In the genomic region with DNA sequence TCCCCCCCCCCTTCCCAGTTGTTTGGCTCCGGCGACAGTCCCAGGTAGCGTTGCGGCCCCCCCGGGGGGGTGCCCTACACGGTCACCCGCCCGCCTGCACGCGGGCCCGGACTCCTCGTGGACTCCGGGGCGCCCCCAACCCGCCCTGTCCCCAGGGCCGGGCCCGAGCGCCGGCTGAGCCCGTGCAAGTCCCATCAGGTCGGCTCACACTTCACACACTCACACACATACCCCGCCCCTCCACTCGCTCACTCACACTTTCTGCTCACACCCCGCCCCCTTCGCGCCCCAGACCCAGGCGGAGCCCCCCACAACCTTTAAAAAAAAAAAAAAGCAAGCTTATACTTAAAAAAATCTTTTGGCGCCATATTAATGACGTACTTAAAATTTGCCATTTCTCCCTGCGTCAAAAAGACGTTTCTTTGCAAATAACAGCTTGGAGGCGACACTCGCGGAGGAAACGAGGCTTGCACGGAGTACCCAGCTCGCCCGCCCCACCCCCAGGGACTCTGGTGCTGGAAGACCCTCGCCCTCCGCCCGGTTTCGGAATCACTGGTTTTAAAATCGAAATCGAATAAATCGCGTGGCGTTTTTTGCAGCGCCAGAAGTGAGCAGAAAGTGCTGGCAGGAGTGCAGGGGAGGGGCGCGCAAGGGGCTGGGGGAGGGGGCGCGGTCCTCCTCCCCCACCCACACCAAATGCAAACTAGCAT, we compare ENCODE assay signal across 8 mouse cellular contexts. TPM values are rescaled to one million over a fixed set of nuclear protein-coding genes. Genes with fewer than 3 reads are reported as not detected.
A peak's percentile ranks its signal among the peaks of the same experiment; 100 is the strongest.
DNase-seq lines count a peak whose midpoint lies in the region; ATAC-seq and TF ChIP-seq lines count a peak whose summit lies in the region.

No protein-coding gene starts in this region.

- peak overlapping the region; percentile 99 for H3K9ac ChIP-seq in CH12.LX (ENCODE audit: insufficient read depth, low read depth)
- peak overlapping the region; percentile 80 for H3K9ac ChIP-seq in forebrain, embryonic 14.5 days (ENCODE audit: low read length)

- H3K27ac ChIP-seq in CH12.LX (ENCODE audit: insufficient read depth, low read depth) = peak overlapping the region; percentile 61
- H3K27ac ChIP-seq in forebrain, embryonic 14.5 days (ENCODE audit: low read depth, low read length) = no peak overlapping the region

- H3K36me3 ChIP-seq in CH12.LX (replicated peaks in 1 of 2; ENCODE audit: control insufficient read depth in 1 of 2, insufficient read depth in 1 of 2, low read length in 1 of 2) = peaks cover 0 to 4% of the 10 kb centered on the region in 2 experiments
- H3K36me3 ChIP-seq in forebrain, embryonic 14.5 days (ENCODE audit: control insufficient read depth, insufficient read depth, low read length) = no peaks in the 10 kb centered on the region

- peak; percentile 37; the same call in 1 of the 2 replicates for ATAC-seq in cerebellum, adult (ENCODE audit: insufficient number of reproducible peaks, low FRiP score, low TSS enrichment)
- peak; percentile 71 for ATAC-seq in forebrain, embryonic 14.5 days
- peak; percentile 13; the same call in 1 of the 2 replicates for ATAC-seq in neutrophil, adult 5-6 weeks (ENCODE audit: extremely low read depth, insufficient number of reproducible peaks, low FRiP score, poor library complexity, severe bottlenecking)

- TF ChIP-seq RAD21 in CH12.LX (IDR thresholded peaks at IDR 0.05; ENCODE audit: low read depth, low read length) = no peak; the same call in none of the 2 replicates

- H3K27me3 ChIP-seq in CH12.LX (replicated peaks) = no peaks in the 10 kb centered on the region
- 0 out of 2 replicates have a peak, but pooled peaks cover 9% of the 10 kb centered on the region for H3K27me3 ChIP-seq in forebrain, embryonic 14.5 days (replicated peaks; ENCODE audit: control insufficient read depth, insufficient read depth, low read length)

- TF ChIP-seq CTCF in CH12.LX (conservative IDR thresholded peaks at IDR 0.05 in 1 of 2, IDR thresholded peaks at IDR 0.05 in 1 of 2; ENCODE audit: low read depth in 2 of 2, low read length in 2 of 2) = peak in 1 of 2 experiments; percentile 16; a peak in 1 of 4 replicates
- no peak for TF ChIP-seq CTCF in lung, adult 2 months (IDR thresholded peaks at IDR 0.05; ENCODE audit: insufficient read depth, low read length)

- DNase-seq in CH12.LX (ENCODE audit: extremely low read depth) = peak; percentile 85
- DNase-seq in forebrain, embryonic 14.5 days (ENCODE audit: low spot score) = peak; percentile 69
- peak; percentile 66 for DNase-seq in heart, postnatal 4 days
- DNase-seq in layer of hippocampus, adult 8-10 months (ENCODE audit: low spot score in 2 of 2) = peak; percentile 65 to 71
- DNase-seq in lung, adult 2 months = peak; percentile 84
- peak; percentile 86 for DNase-seq in testis, postnatal 10 days (ENCODE audit: low spot score)

- H3K4me2 ChIP-seq in CH12.LX (ENCODE audit: insufficient read depth, low read depth, poor library complexity, severe bottlenecking) = peak overlapping the region; percentile 76
- H3K4me2 ChIP-seq in forebrain, embryonic 14.5 days (ENCODE audit: low read length) = peak overlapping the region; percentile 100

- H3K79me2 ChIP-seq in CH12.LX (replicated peaks; ENCODE audit: control insufficient read depth, extremely low read depth, insufficient read depth, poor library complexity, severe bottlenecking) = peaks cover 24% of the 10 kb centered on the region

- in situ Hi-C loops in CH12.LX (cut with MboI; ENCODE audit: low pct_ligation_motif_present, low pct_unique_long_range_greater_than_20kb, low sequenced_read_pairs) = no loop called here

- peaks cover 13% of the 10 kb centered on the region for H3K9me3 ChIP-seq in CH12.LX (replicated peaks; ENCODE audit: low read length)
- H3K9me3 ChIP-seq in forebrain, embryonic 14.5 days (replicated peaks; ENCODE audit: control insufficient read depth, low read length) = no peaks in the 10 kb centered on the region

- peak overlapping the region; percentile 47 to 85 (median 84) for H3K4me3 ChIP-seq in CH12.LX (replicated peaks in 1 of 3; ENCODE audit: low read depth in 2 of 3, low read length in 2 of 3, poor library complexity in 1 of 3)
- peak overlapping the region; percentile 57 for H3K4me3 ChIP-seq in forebrain, embryonic 14.5 days (ENCODE audit: low read depth, low read length)
- H3K4me3 ChIP-seq in lung, adult 2 months (replicated peaks; ENCODE audit: extremely low read depth, low read depth, low read length) = peak overlapping the region; percentile 67

- under 1% methylated on average over 47 of the region's 52 CpGs for WGBS in forebrain, embryonic 14.5 days
- WGBS in lung, adult 2 months = under 1% methylated on average over 51 of the region's 52 CpGs

- H3K4me1 ChIP-seq in CH12.LX (ENCODE audit: control insufficient read depth in 1 of 2, insufficient read depth in 2 of 2) = peaks cover 5 to 26% of the 10 kb centered on the region in 2 experiments; a peak in 3 of 4 replicates
- peaks cover 9% of the 10 kb centered on the region for H3K4me1 ChIP-seq in forebrain, embryonic 14.5 days (ENCODE audit: control insufficient read depth, insufficient read depth, low read length)
- H3K4me1 ChIP-seq in lung, adult 2 months (ENCODE audit: control insufficient read depth, insufficient read depth, low read length) = peaks cover 8% of the 10 kb centered on the region

- dilution Hi-C loops in CH12.LX (cut with MboI; ENCODE audit: extremely low pct_ligation_motif_present, extremely low pct_unique_long_range_greater_than_20kb, low sequenced_read_pairs) = no loop called here

- peak; percentile 52 for TF ChIP-seq POLR2A in CH12.LX (IDR thresholded peaks at IDR 0.05; ENCODE audit: low read depth, low read length)
- TF ChIP-seq POLR2A in lung, adult 2 months (IDR thresholded peaks at IDR 0.05; ENCODE audit: borderline replicate concordance, extremely low read depth, low read depth, low read length) = peak; percentile 69; the same call in 1 of the 2 replicates

- TF ChIP-seq EP300 in CH12.LX (IDR thresholded peaks at IDR 0.05; ENCODE audit: low read length) = peak; percentile 20

TF ChIP-seq in CH12.LX, 34 proteins besides CTCF, POLR2A, EP300 and RAD21 (continues in another document):
- TF ChIP-seq JUN (IDR thresholded peaks at IDR 0.05; ENCODE audit: insufficient read depth, low read depth, low read length) = no peak
- TF ChIP-seq CHD2 (IDR thresholded peaks at IDR 0.05; ENCODE audit: low read length) = peak; percentile 89
- TF ChIP-seq ZMIZ1 (IDR thresholded peaks at IDR 0.05; ENCODE audit: low read depth, low read length) = peak; percentile 41
- TF ChIP-seq PAX5 (IDR thresholded peaks at IDR 0.05; ENCODE audit: low read length) = no peak
- peak; percentile 63 for TF ChIP-seq ETS1 (conservative IDR thresholded peaks at IDR 0.05; ENCODE audit: low read depth, low read length)
- TF ChIP-seq TBP (conservative IDR thresholded peaks at IDR 0.05; ENCODE audit: low read depth, low read length) = no peak
- peak; percentile 27; the same call in 1 of the 2 replicates for TF ChIP-seq POLR2AphosphoS2 (IDR thresholded peaks at IDR 0.05; ENCODE audit: low read depth, low read length)
- TF ChIP-seq ZNF384 (IDR thresholded peaks at IDR 0.05; ENCODE audit: low read depth, low read length) = peak; percentile 92
- TF ChIP-seq HCFC1 (IDR thresholded peaks at IDR 0.05; ENCODE audit: low read depth, low read length) = peak; percentile 16
- no peak for TF ChIP-seq KAT2A (IDR thresholded peaks at IDR 0.05; ENCODE audit: insufficient replicate concordance, low read length)
- TF ChIP-seq E2F4 (IDR thresholded peaks at IDR 0.05; ENCODE audit: insufficient replicate concordance, low read depth, low read length) = no peak
- peak; percentile 97 for TF ChIP-seq BHLHE40 (IDR thresholded peaks at IDR 0.05; ENCODE audit: low read depth, low read length)
- TF ChIP-seq UBTF (IDR thresholded peaks at IDR 0.05; ENCODE audit: low read depth, low read length) = peak; percentile 91
- TF ChIP-seq USF2 (conservative IDR thresholded peaks at IDR 0.05; ENCODE audit: low read depth, low read length) = no peak
- no peak for TF ChIP-seq MAFK (IDR thresholded peaks at IDR 0.05; ENCODE audit: insufficient replicate concordance, low read length)
- peak; percentile 27 for TF ChIP-seq NRF1 (IDR thresholded peaks at IDR 0.05; ENCODE audit: low read depth, low read length)
- TF ChIP-seq GABPA (IDR thresholded peaks at IDR 0.05; ENCODE audit: insufficient replicate concordance, low read depth, low read length) = no peak
- peak; percentile 67; the same call in 1 of the 2 replicates for TF ChIP-seq CHD1 (IDR thresholded peaks at IDR 0.05; ENCODE audit: low read depth, low read length)
- TF ChIP-seq SIN3A (IDR thresholded peaks at IDR 0.05; ENCODE audit: low read length) = peak; percentile 28
- TF ChIP-seq MXI1 (IDR thresholded peaks at IDR 0.05; ENCODE audit: low read depth, low read length) = peak; percentile 82
- TF ChIP-seq ZKSCAN1 (IDR thresholded peaks at IDR 0.05; ENCODE audit: borderline replicate concordance, low read depth, low read length) = no peak
- peak; percentile 10; the same call in 1 of the 2 replicates for TF ChIP-seq RCOR1 (conservative IDR thresholded peaks at IDR 0.05; ENCODE audit: low read depth, low read length)
- peak; percentile 75 for TF ChIP-seq MAX (IDR thresholded peaks at IDR 0.05; ENCODE audit: low read length)
- peak; percentile 53; the same call in 1 of the 2 replicates for TF ChIP-seq MEF2A (IDR thresholded peaks at IDR 0.05; ENCODE audit: borderline replicate concordance, low read depth, low read length)
- no peak for TF ChIP-seq ZC3H11A (IDR thresholded peaks at IDR 0.05; ENCODE audit: low read depth, low read length)
- TF ChIP-seq SMC3 (IDR thresholded peaks at IDR 0.05; ENCODE audit: low read depth, low read length) = peak; percentile 15
- no peak for TF ChIP-seq JUND (conservative IDR thresholded peaks at IDR 0.05; ENCODE audit: low read depth, low read length)
- TF ChIP-seq MAZ (IDR thresholded peaks at IDR 0.05; ENCODE audit: low read depth, low read length) = peak; percentile 14; the same call in 1 of the 2 replicates
- TF ChIP-seq TCF12 (IDR thresholded peaks at IDR 0.05; ENCODE audit: low read depth, low read length) = peak; percentile 64
- no peak; the same call in 1 of the 2 replicates for TF ChIP-seq ELF1 (IDR thresholded peaks at IDR 0.05; ENCODE audit: low read depth, low read length)

RNA-seq across cellular contexts. Expression of a gene that starts 0.5 kb away (rescaled TPM):
- total RNA-seq in CH12.LX (2012; rRNA removed) (51.4 and 58.2 TPM in 2 replicates), CH12.LX (2014; rRNA removed) (21.9 and 25.6 TPM in 2 replicates)
- 50.3 and 60.1 TPM in 2 replicates for polyA plus RNA-seq in CH12.LX (2012; ENCODE audit: insufficient read length, low read depth)
- polyA plus RNA-seq in forebrain, embryonic 14.5 days (2014; fragmentation: Nextera tagmentation; extraction: Ambion mirVana) = 0.20 and 0.23 TPM in 2 replicates
- total RNA-seq in heart, postnatal 4 days (2021) = 1 to 10 TPM; 2.7 to 3.0 TPM
- total RNA-seq in layer of hippocampus, adult 8-10 months (2022) = 10 to 100 TPM; 50.6 to 54.2 (median 52.0) TPM
- 23.6 and 33.3 TPM in 2 replicates for polyA plus RNA-seq in lung, adult 2 months (2012; rRNA removed)
- total RNA-seq in neutrophil, adult 5-6 weeks (2017) = 35.1 and 36.9 TPM in 2 replicates

Comparison
In these comparisons a context has a peak if more than half of its experiments do, and no peak if none do; other contexts are left out.
1. ATAC-seq: peak in every context shown above with its lines; median percentile 71 in forebrain, embryonic 14.5 days; 37 in cerebellum, adult; 13 in neutrophil, adult 5-6 weeks.